Mouse (Mus musculus): Measurements from ENCODE around the gene 3110009E18Rik. TPM values are rescaled to one million over a fixed set of nuclear protein-coding genes. Genes with fewer than 3 reads are reported as not detected.

Gene 3110009E18Rik
- polyA plus RNA-seq, 1 experiment, result 5.3 TPM

DNA sequence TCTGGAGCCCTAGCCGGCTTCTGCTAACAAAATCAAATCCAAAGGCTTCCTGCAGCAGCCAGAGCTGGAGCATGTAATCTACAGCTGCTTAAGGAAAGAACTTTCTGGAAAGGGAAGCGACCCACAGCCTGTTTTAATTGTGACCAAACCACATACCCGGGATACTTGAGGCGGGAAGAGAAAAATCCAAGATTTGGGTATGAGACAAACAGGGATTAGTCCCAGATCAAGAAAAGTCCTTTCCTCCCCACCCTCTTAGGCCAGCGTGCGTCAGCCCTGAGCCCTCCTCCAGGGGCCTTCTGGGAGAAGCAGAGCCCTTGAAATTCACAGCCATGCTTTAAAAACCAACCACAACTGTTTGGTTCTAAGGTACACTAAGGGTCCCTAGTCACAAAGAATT lies 111.2 kb downstream of the 3110009E18Rik start:
- TF ChIP-seq POLR2A (IDR thresholded peaks at IDR 0.05; ENCODE audit: borderline replicate concordance, low read depth, low read length) (no peak), CTCF (IDR thresholded peaks at IDR 0.05; ENCODE audit: low read depth, low read length) (no peak)
- H3K27ac ChIP-seq (ENCODE audit: insufficient read depth, low read depth, low read length), result no peak overlapping the region
- peaks cover 21% of the 10 kb centered on the region for H3K4me1 ChIP-seq (ENCODE audit: control insufficient read depth, insufficient read depth, low read length)
- no peak overlapping the region for H3K4me3 ChIP-seq (ENCODE audit: insufficient read depth, low read length)

DNA sequence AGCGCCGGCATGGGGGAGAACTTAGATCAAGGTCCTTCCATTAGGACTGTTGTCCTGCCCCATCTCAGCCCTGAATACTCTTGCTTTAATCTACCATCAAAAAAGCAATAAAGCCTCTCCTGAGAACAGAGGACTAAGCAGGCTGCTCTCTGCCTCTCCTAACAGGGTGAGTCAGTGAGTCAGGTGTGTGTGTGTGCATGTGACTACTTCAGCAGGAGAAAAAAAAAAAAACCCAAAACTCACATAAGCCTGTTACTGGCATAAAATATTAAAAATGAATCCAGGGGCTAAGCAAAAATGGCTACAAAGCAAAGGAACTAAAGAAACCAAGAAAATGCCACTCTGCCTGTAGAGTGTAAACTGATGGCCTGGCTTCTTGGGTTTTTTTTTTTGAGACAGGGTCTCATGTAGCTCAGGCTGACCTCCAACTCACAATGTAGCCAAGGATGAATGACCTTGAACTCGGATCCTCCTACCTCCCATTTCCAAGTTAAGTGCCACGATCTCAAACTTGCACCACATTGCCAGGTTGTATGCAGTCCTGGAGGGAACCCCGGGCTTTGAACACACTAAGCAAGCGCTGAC lies 114.7 kb downstream of the 3110009E18Rik start:
- Histone ChIP-seq H3K4me1 (ENCODE audit: control insufficient read depth, insufficient read depth, low read length) (peaks cover 24% of the 10 kb centered on the region), H3K4me3 (ENCODE audit: insufficient read depth, low read length) (no peak overlapping the region), H3K27ac (ENCODE audit: insufficient read depth, low read depth, low read length) (peak overlapping the region; percentile 87)
- TF ChIP-seq CTCF (IDR thresholded peaks at IDR 0.05; ENCODE audit: low read depth, low read length) (no peak), POLR2A (IDR thresholded peaks at IDR 0.05; ENCODE audit: borderline replicate concordance, low read depth, low read length) (no peak)

DNA sequence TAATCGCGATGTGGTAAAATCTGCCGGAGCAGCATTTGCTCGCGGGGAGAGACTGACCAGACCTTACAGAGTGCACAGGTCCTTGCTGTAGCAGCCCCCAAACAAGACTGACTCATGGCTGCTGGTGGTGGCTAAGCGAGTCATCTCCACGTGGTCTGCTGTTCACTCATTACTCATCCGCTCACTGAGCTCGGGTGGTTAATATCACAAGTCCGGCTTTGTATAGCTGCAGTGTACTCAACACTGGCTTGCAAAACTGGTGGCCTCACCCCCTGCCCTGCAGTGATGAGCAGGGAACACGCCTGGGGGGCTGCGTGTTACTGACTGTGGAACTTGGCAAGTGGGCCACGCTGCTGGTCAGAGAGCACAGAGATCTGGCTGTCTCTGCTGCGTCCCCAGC lies 115.4 kb downstream of the 3110009E18Rik start:
- Histone ChIP-seq H3K4me3 (ENCODE audit: insufficient read depth, low read length) (no peak overlapping the region), H3K27ac (ENCODE audit: insufficient read depth, low read depth, low read length) (peak overlapping the region; percentile 87), H3K4me1 (ENCODE audit: control insufficient read depth, insufficient read depth, low read length) (peaks cover 24% of the 10 kb centered on the region)
- TF ChIP-seq CTCF (IDR thresholded peaks at IDR 0.05; ENCODE audit: low read depth, low read length), result no peak
- TF ChIP-seq POLR2A (IDR thresholded peaks at IDR 0.05; ENCODE audit: borderline replicate concordance, low read depth, low read length), result no peak

- H3K27ac ChIP-seq (ENCODE audit: insufficient read depth, low read depth, low read length), result peak overlapping the region; percentile 87
- H3K4me3 ChIP-seq (ENCODE audit: insufficient read depth, low read length), result no peak overlapping the region
- TF ChIP-seq CTCF (IDR thresholded peaks at IDR 0.05; ENCODE audit: low read depth, low read length), result peak; percentile 13; the same call in 1 of the 2 replicates
- TF ChIP-seq POLR2A (IDR thresholded peaks at IDR 0.05; ENCODE audit: borderline replicate concordance, low read depth, low read length), result no peak
- H3K4me1 ChIP-seq (ENCODE audit: control insufficient read depth, insufficient read depth, low read length), result peaks cover 24% of the 10 kb centered on the region
Observed at GRCm38 (mm10) chr1:120237068-120237467, 116.1 kb downstream of the 3110009E18Rik start.

Other genes starting within 250 kb of the 3110009E18Rik start
- gene Tmem177, start 208.0 kb upstream of the 3110009E18Rik start, polyA plus RNA-seq (2012; ENCODE audit: insufficient read depth, insufficient read length, missing spikeins), result 2.8 and 3.3 TPM in 2 replicates
- gene Cfap221, start 124.0 kb upstream of the 3110009E18Rik start, polyA plus RNA-seq (2012; ENCODE audit: insufficient read depth, insufficient read length, missing spikeins), result not detected in 2 replicates
- gene Sctr, start 114.3 kb upstream of the 3110009E18Rik start, polyA plus RNA-seq (2012; ENCODE audit: insufficient read depth, insufficient read length, missing spikeins), result not detected in 2 replicates
- gene Tmem37, start 47.1 kb upstream of the 3110009E18Rik start, polyA plus RNA-seq (2012; ENCODE audit: insufficient read depth, insufficient read length, missing spikeins), result 71.5 and 83.0 TPM in 2 replicates
- gene Dbi, start 109 bp upstream of the 3110009E18Rik start, polyA plus RNA-seq (2012; ENCODE audit: insufficient read depth, insufficient read length, missing spikeins), result 259 and 267 TPM in 2 replicates
- 19.5 and 22.6 TPM in 2 replicates for gene Steap3, start 151.5 kb downstream of the 3110009E18Rik start, polyA plus RNA-seq (2012; ENCODE audit: insufficient read depth, insufficient read length, missing spikeins)
- gene C1ql2, start 219.4 kb downstream of the 3110009E18Rik start, polyA plus RNA-seq (2012; ENCODE audit: insufficient read depth, insufficient read length, missing spikeins), result not detected in 2 replicates

Data from bone marrow macrophage, adult 2 months (primary cell).